Mouse (Mus musculus) intestine, postnatal 0 days (tissue): Measurements from ENCODE around the gene Gars. TPM values are rescaled to one million over a fixed set of nuclear protein-coding genes. Genes with fewer than 3 reads are reported as not detected.
A peak's percentile ranks its signal among the peaks of the same experiment; 100 is the strongest.

ENCODE experiments used
- ATAC-seq: fragments of 200-750 bp; cut with Nextera tagmentation; 2 replicates; pipeline ENCODE4 v1.8.0; 2017; ENCODE audit warnings: mild to moderate bottlenecking, moderate TSS enrichment, moderate library complexity
- H3K27ac ChIP-seq: fragments of 300-500 bp; sonication (generic); 2 replicates; pipeline ENCODE4 v1.5.1; 2014; ENCODE audit warnings: mild to moderate bottlenecking, low read depth, low read length, moderate library complexity
- H3K27me3 ChIP-seq: fragments of 300-500 bp; sonication (generic); replicated peaks from 2 replicates; pipeline ENCODE4 v1.6.1; 2014; ENCODE audit warnings: low read length, mixed read lengths; ENCODE audit not compliant: control insufficient read depth, insufficient read depth
- H3K36me3 ChIP-seq: fragments of 300-500 bp; sonication (generic); 2 replicates; pipeline ENCODE4 v1.6.1; 2014; ENCODE audit warnings: mild to moderate bottlenecking, moderate library complexity; ENCODE audit not compliant: control insufficient read depth, insufficient read depth
- H3K4me1 ChIP-seq: fragments of 300-500 bp; sonication (generic); replicated peaks from 2 replicates; pipeline ENCODE4 v1.6.1; 2014; ENCODE audit warnings: antibody characterized with exemption, low read length, mixed read lengths; ENCODE audit not compliant: control insufficient read depth, insufficient read depth
- H3K4me2 ChIP-seq: fragments of 300-500 bp; sonication (generic); replicated peaks from 2 replicates; pipeline ENCODE4 v1.6.1; 2014; ENCODE audit warnings: low read depth, mild to moderate bottlenecking, moderate library complexity
- H3K4me3 ChIP-seq: fragments of 300-500 bp; sonication (generic); 2 replicates; pipeline ENCODE4 v1.5.1; 2014; ENCODE audit warnings: low read depth, low read length
- H3K9ac ChIP-seq: fragments of 300-500 bp; sonication (generic); 2 replicates; pipeline ENCODE4 v1.6.1; 2014; ENCODE audit warnings: mild to moderate bottlenecking, low read depth, low read length
- H3K9me3 ChIP-seq: fragments of 300-500 bp; sonication (generic); 2 replicates; pipeline ENCODE4 v1.6.1; 2016; ENCODE audit warnings: mixed run types; ENCODE audit not compliant: control insufficient read depth
- CTCF ChIP-seq: sonication (generic); IDR thresholded peaks from 2 replicates; pipeline ENCODE4 v1.5.1; 2016; ENCODE audit warnings: low read depth, mild to moderate bottlenecking, control low read depth, antibody characterized with exemption, moderate library complexity
- WGBS: fragments of 180-500 bp; shearing (Covaris S2); extraction: QIAGEN DNeasy Blood & Tissue Kit; methylation state at CpG from one replicate; pipeline ENCODE4 v1.1.7; 2014; 5-methylcytosine and 5-hydroxymethylcytosine counted together
- polyA plus RNA-seq: library from polyadenylated mRNA; unstranded; fragments of >200 nt; fragmentation: Nextera tagmentation; extraction: Ambion mirVana; gene quantifications from 2 replicates; pipeline ENCODE4 v1.2.1, GENCODE M21; 2015

Gene Gars
- polyA plus RNA-seq, 1 experiment from 2014 or later: 67.7 TPM

DNA sequence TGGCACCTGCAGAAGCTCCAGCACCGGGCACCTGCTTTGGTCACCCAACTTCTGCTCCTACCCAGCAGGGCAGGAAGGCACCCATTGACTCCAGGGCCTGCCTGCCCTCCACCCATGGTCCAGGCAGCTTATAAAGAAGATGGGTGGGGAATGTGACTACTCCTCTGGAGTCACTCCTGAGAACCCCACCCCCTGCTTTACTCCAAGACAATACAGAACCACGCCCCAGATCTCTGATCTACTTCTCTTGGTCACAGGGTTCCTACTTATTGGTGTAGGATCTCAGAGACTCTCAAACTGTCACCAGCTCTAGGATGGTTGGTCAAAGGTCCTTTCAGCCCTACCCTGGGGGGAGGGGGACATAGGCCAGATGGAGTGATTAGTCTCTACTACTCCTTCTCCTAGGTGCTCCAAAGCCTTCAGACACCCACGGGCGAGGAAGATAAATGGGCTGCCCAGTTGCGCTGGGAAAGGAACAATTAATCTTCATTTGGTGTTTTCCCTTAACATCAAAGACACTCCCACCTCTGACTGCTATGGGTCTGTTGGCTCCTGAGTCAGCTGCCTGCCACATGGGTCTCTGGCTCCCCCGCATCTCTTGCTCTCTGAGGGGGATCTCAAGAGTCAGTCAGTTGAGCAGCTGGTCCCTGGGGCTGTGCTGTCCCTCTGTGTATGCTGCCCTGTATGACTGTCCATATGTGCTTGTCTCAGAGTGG lies 55.8 kb downstream of the Gars start:
- TF ChIP-seq CTCF: no peak
- ATAC-seq: no peak
- no peaks in the 10 kb centered on the region for H3K36me3 ChIP-seq
- no peaks in the 10 kb centered on the region for H3K27me3 ChIP-seq
- no peak overlapping the region for H3K4me2 ChIP-seq
- no peak overlapping the region for H3K4me3 ChIP-seq
- H3K9ac ChIP-seq: no peak overlapping the region
- no peak overlapping the region for H3K27ac ChIP-seq
- no peaks in the 10 kb centered on the region for H3K4me1 ChIP-seq
- H3K9me3 ChIP-seq: no peaks in the 10 kb centered on the region
- 42% methylated on average over 6 of the region's 6 CpGs for WGBS

DNA sequence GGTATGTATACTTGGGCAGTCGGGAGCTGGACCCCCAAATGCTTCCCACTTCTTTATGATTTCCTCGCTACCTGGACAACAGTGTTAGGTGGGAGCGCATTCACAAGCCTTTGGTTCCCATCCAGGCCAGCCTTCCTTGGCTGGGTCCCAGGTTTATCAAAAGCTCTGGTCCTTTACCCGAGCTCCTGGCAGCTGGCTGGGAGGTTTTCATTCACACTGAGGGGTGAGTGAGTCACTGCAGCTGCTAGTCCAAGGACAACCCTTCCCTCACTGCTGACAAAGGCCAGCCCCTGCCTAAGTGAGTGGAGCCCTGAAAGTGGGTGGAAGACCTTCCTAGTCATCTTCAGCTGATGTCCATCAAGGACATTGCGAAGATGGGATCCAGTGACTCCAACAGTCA lies 60.2 kb downstream of the Gars start:
- TF ChIP-seq CTCF: no peak
- no peak overlapping the region for H3K4me3 ChIP-seq
- no peak overlapping the region for H3K27ac ChIP-seq
- H3K4me2 ChIP-seq: no peak overlapping the region
- H3K36me3 ChIP-seq: no peaks in the 10 kb centered on the region
- H3K9me3 ChIP-seq: no peaks in the 10 kb centered on the region
- 64% methylated on average over 5 of the region's 5 CpGs for WGBS
- no peak overlapping the region for H3K9ac ChIP-seq
- no peak for ATAC-seq
- no peaks in the 10 kb centered on the region for H3K4me1 ChIP-seq
- no peaks in the 10 kb centered on the region for H3K27me3 ChIP-seq

DNA sequence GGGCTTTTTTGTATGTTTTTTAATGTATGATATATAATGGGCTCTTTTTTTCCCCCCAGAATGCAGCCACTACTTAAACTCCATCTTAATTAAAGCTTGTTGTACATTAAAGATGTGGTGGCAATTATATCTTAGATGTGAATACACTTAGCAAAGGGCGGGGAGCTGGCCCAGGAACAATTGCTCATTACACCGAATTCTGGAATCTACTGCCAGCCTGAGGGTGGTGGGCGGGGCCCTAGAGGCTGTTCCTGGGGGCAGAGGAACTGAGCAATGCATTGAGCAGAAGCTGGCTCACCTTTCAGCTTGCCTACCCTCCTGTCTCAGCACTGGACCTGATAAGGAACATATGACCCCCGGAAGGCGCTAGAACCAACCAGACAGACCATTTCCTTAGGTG lies 60.8 kb downstream of the Gars start:
- WGBS: 70% methylated on average over 5 of the region's 5 CpGs
- H3K9ac ChIP-seq: no peak overlapping the region

DNA sequence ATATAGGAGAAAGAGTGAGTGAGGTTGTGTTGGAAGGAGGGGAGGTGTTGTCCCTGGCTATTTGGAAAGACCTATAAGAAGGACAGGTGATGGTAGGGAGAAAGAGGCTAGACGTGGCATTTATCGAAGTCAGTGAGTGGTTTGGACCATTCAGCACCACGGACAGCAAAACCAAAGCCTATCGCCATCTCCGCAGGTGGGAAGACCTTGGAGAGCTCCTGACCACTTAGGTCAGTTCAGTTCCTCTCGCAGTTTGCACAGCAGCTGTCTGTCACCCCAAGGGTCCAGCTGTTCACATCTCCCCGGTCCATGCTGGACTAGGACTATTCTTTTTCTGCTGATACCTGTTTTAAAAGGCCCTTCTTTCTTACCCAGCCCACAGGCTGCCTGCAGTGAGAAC lies 70.6 kb downstream of the Gars start:
- no peaks in the 10 kb centered on the region for H3K36me3 ChIP-seq
- H3K4me1 ChIP-seq: no peaks in the 10 kb centered on the region
- TF ChIP-seq CTCF: no peak
- no peak overlapping the region for H3K27ac ChIP-seq
- H3K9ac ChIP-seq: no peak overlapping the region
- H3K4me3 ChIP-seq: no peak overlapping the region
- no peaks in the 10 kb centered on the region for H3K27me3 ChIP-seq
- no peak for ATAC-seq
- no peaks in the 10 kb centered on the region for H3K9me3 ChIP-seq
- 10% methylated on average over 7 of the region's 7 CpGs for WGBS
- H3K4me2 ChIP-seq: no peak overlapping the region

More for the DNA sequence above, 60.8 kb downstream of the Gars start:
- Histone ChIP-seq H3K36me3 (no peaks in the 10 kb centered on the region), H3K27ac (no peak overlapping the region), H3K27me3 (no peaks in the 10 kb centered on the region), H3K4me1 (no peaks in the 10 kb centered on the region), H3K4me2 (no peak overlapping the region), H3K9me3 (no peaks in the 10 kb centered on the region), H3K4me3 (no peak overlapping the region)
- no peak for TF ChIP-seq CTCF
- no peak for ATAC-seq

DNA sequence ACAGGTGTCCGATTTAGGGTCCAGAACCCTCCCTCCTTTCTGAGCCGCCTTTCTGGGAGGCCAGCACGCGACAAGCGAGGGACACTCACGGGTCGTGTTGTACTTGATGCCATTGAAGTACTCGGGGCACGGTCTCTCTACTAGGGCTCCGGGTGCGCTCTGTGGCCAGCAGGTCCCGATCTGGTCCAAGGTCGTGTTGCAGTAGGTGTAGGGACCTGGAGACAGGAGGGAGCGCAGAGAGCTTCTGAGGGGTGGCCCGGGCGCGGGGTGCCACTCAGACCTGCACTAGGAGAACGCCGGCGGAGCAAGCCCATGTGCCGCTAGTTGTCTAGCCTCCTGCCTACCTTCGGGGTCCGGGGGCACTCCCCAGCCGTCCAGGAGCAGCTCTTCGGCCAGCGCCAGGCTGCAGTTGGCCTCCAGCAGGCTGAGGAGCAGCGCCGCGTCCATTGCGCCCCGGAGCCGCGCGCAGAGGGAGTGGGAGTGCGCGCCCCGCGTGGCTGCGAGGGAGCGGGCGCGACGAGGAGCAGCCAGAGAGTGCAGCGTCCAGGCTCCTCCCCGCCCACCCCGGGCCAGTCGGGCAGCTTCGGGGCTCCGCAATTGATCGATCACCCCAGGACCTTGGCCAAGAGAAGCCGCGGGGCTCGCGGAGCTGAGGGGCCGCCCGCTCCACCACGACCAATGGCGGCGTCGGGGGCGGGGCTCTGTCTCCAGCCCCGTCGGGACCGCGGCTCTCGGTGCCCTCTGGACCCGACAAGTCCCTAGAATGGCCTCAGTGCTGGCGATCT lies 79.7 kb downstream of the Gars start:
- Histone ChIP-seq H3K4me2 (peak overlapping the region; percentile 88), H3K9ac (no peak overlapping the region; the same call in 1 of the 2 replicates), H3K36me3 (no peaks in the 10 kb centered on the region), H3K27me3 (peaks cover 46% of the 10 kb centered on the region), H3K4me1 (no peaks in the 10 kb centered on the region), H3K4me3 (peak overlapping the region; percentile 47), H3K27ac (no peak overlapping the region), H3K9me3 (no peaks in the 10 kb centered on the region)
- 1% methylated on average over 67 of the region's 68 CpGs for WGBS
- TF ChIP-seq CTCF: 0 out of 2 replicates have a peak, but pooled peaks have one; percentile 4
- peak; percentile 31; the same call in 1 of the 2 replicates for ATAC-seq

DNA sequence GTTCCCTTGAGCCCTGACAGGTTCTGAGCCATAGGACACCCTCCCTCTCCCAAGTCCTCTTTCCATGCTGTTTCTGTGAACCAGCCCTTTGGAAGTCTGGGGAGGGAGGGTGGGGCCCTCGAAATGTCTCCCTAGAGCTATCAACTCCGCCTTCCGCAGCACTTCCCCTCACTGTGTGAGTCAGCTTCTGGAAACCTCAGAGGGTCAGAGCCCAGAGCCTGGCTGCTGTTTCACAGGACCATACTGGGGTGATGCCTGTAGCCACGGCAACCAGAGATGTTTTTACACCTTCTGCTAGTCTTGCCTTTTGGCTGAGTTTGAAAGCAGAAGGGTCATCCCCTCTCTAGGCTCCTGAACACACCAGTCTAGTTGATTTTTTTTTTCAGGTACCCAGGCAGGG lies 85.2 kb downstream of the Gars start:
- 41% methylated on average over 4 of the region's 4 CpGs for WGBS
- Histone ChIP-seq H3K27ac (no peak overlapping the region), H3K4me1 (no peaks in the 10 kb centered on the region), H3K9me3 (no peaks in the 10 kb centered on the region), H3K4me3 (no peak overlapping the region), H3K9ac (no peak overlapping the region), H3K4me2 (no peak overlapping the region), H3K36me3 (no peaks in the 10 kb centered on the region), H3K27me3 (peaks cover 15% of the 10 kb centered on the region)
- no peak for TF ChIP-seq CTCF
- ATAC-seq: no peak
